Mouse (Mus musculus) stomach, embryonic 14.5 days (tissue): Measurements from ENCODE around the gene Tmc1. TPM values are rescaled to one million over a fixed set of nuclear protein-coding genes. Genes with fewer than 3 reads are reported as not detected.

Source experiments
- ATAC-seq: fragments of 200-750 bp; cut with Nextera tagmentation; 2 replicates; pipeline ENCODE4 v1.8.0; 2017; ENCODE audit warnings: low read depth, moderate TSS enrichment; ENCODE audit not compliant: insufficient number of reproducible peaks, insufficient read depth, low FRiP score
- H3K27ac ChIP-seq: fragments of 300-500 bp; sonication (generic); 2 replicates; pipeline ENCODE4 v1.5.1; 2014; ENCODE audit warnings: mild to moderate bottlenecking, low read length, moderate library complexity, mixed read lengths
- H3K27me3 ChIP-seq: fragments of 300-500 bp; sonication (generic); 2 replicates; pipeline ENCODE4 v1.6.1; 2014; ENCODE audit warnings: low read length, control low read depth, mixed read lengths; ENCODE audit not compliant: control insufficient read depth, insufficient read depth
- H3K36me3 ChIP-seq: fragments of 300-500 bp; sonication (generic); 2 replicates; pipeline ENCODE4 v1.6.1; 2014; ENCODE audit warnings: mild to moderate bottlenecking, control low read depth, low read length, moderate library complexity, mixed read lengths; ENCODE audit not compliant: control insufficient read depth, insufficient read depth
- H3K4me1 ChIP-seq: fragments of 300-500 bp; sonication (generic); 2 replicates; pipeline ENCODE4 v1.6.1; 2014; ENCODE audit warnings: low read length, control low read depth, mixed read lengths; ENCODE audit not compliant: control insufficient read depth, insufficient read depth
- H3K4me2 ChIP-seq: fragments of 300-500 bp; sonication (generic); replicated peaks from 2 replicates; pipeline ENCODE4 v1.6.1; 2014; ENCODE audit warnings: low read depth, low read length, control low read depth
- H3K4me3 ChIP-seq: fragments of 300-500 bp; sonication (generic); 2 replicates; pipeline ENCODE4 v1.5.1; 2014; ENCODE audit warnings: low read depth, low read length, control low read depth
- H3K9ac ChIP-seq: fragments of 300-500 bp; sonication (generic); replicated peaks from 2 replicates; pipeline ENCODE4 v1.6.1; 2014; ENCODE audit warnings: low read depth, mild to moderate bottlenecking, control low read depth, low read length, moderate library complexity, mixed read lengths
- H3K9me3 ChIP-seq: fragments of 300-500 bp; sonication (generic); 2 replicates; pipeline ENCODE4 v1.6.1; 2016; ENCODE audit warnings: low read depth, low read length, control low read depth; ENCODE audit not compliant: control insufficient read depth
- WGBS: fragments of 180-500 bp; shearing (Covaris S2); extraction: QIAGEN DNeasy Blood & Tissue Kit; methylation state at CpG from one replicate; pipeline ENCODE4 v1.1.7; 2014; 5-methylcytosine and 5-hydroxymethylcytosine counted together
- polyA plus RNA-seq: library from polyadenylated mRNA; unstranded; fragments of >200 nt; fragmentation: Nextera tagmentation; extraction: Ambion mirVana; gene quantifications from 2 replicates; pipeline ENCODE4 v1.2.1, GENCODE M21; 2014

Gene Tmc1
- not detected in 2 replicates for polyA plus RNA-seq

GRCm38 (mm10) chr19:20953874-20954273, at the start of gene Tmc1:
TSS of gene Tmc1 (minus strand) at chr19:20954202.
- Histone ChIP-seq H3K27ac (no peak within 1 kb of the TSS), H3K9me3 (no peaks in the 10 kb centered on the region), H3K4me1 (no peaks in the 10 kb centered on the region), H3K4me3 (no peak within 1 kb of the TSS), H3K4me2 (no peak within 1 kb of the TSS), H3K27me3 (no peaks in the 10 kb centered on the region), H3K9ac (no peak within 1 kb of the TSS), H3K36me3 (no peaks in the 10 kb centered on the region)
- no peak for ATAC-seq
- WGBS, result 76% methylated on average over 6 of the region's 6 CpGs

GRCm38 (mm10) chr19:21001552-21001951, 47.5 kb upstream of the Tmc1 start:
- Histone ChIP-seq H3K4me1 (no peaks in the 10 kb centered on the region), H3K9me3 (no peaks in the 10 kb centered on the region), H3K4me2 (no peak overlapping the region)

GRCm38 (mm10) chr19:20979244-20979643, 25.2 kb upstream of the Tmc1 start:
- ATAC-seq, result no peak
- H3K4me1 ChIP-seq, result no peaks in the 10 kb centered on the region
- H3K27me3 ChIP-seq, result no peaks in the 10 kb centered on the region
- H3K27ac ChIP-seq, result no peak overlapping the region
- H3K36me3 ChIP-seq, result no peaks in the 10 kb centered on the region
- H3K9me3 ChIP-seq, result no peaks in the 10 kb centered on the region
- H3K9ac ChIP-seq, result no peak overlapping the region
- no peak overlapping the region for H3K4me3 ChIP-seq
- no peak overlapping the region for H3K4me2 ChIP-seq
- WGBS, result 84% methylated on average over 2 of the region's 2 CpGs

More at GRCm38 (mm10) chr19:21001552-21001951, 47.5 kb upstream of the Tmc1 start:
- Histone ChIP-seq H3K27me3 (no peaks in the 10 kb centered on the region), H3K27ac (no peak overlapping the region), H3K4me3 (no peak overlapping the region), H3K36me3 (no peaks in the 10 kb centered on the region), H3K9ac (no peak overlapping the region)
- no peak for ATAC-seq

- H3K27me3 ChIP-seq, result no peaks in the 10 kb centered on the region
- no peaks in the 10 kb centered on the region for H3K36me3 ChIP-seq
- ATAC-seq, result no peak
- H3K4me3 ChIP-seq, result no peak overlapping the region
- 15% methylated on average over 1 of the region's 1 CpGs for WGBS
- H3K4me2 ChIP-seq, result no peak overlapping the region
- H3K9me3 ChIP-seq, result no peaks in the 10 kb centered on the region
- H3K27ac ChIP-seq, result no peak overlapping the region
- H3K4me1 ChIP-seq, result no peaks in the 10 kb centered on the region
- H3K9ac ChIP-seq, result no peak overlapping the region
Measured at GRCm38 (mm10) chr19:20978148-20978547, 24.1 kb upstream of the Tmc1 start.

- WGBS, result 93% methylated on average over 1 of the region's 1 CpGs
- Histone ChIP-seq H3K27me3 (no peaks in the 10 kb centered on the region), H3K27ac (no peak overlapping the region), H3K9me3 (no peaks in the 10 kb centered on the region), H3K4me1 (no peaks in the 10 kb centered on the region), H3K4me2 (no peak overlapping the region), H3K9ac (no peak overlapping the region), H3K4me3 (no peak overlapping the region), H3K36me3 (no peaks in the 10 kb centered on the region)
- no peak for ATAC-seq
Measured at GRCm38 (mm10) chr19:20971926-20972325, 17.9 kb upstream of the Tmc1 start.

GRCm38 (mm10) chr19:20954815-20955214, 813 bp upstream of the Tmc1 start:
- no peak overlapping the region for H3K4me2 ChIP-seq
- H3K4me1 ChIP-seq, result no peaks in the 10 kb centered on the region
- no peaks in the 10 kb centered on the region for H3K27me3 ChIP-seq
- no peak overlapping the region for H3K27ac ChIP-seq
- H3K9ac ChIP-seq, result no peak overlapping the region
- 83% methylated on average over 5 of the region's 5 CpGs for WGBS
- no peak for ATAC-seq
- no peak overlapping the region for H3K4me3 ChIP-seq
- no peaks in the 10 kb centered on the region for H3K36me3 ChIP-seq
- H3K9me3 ChIP-seq, result no peaks in the 10 kb centered on the region

GRCm38 (mm10) chr19:20944446-20944845, 9.6 kb downstream of the Tmc1 start:
- Histone ChIP-seq H3K9me3 (no peaks in the 10 kb centered on the region), H3K27ac (no peak overlapping the region), H3K4me3 (no peak overlapping the region), H3K27me3 (no peaks in the 10 kb centered on the region), H3K4me2 (no peak overlapping the region), H3K9ac (no peak overlapping the region), H3K36me3 (no peaks in the 10 kb centered on the region), H3K4me1 (no peaks in the 10 kb centered on the region)
- 57% methylated on average over 4 of the region's 4 CpGs for WGBS
- no peak for ATAC-seq

GRCm38 (mm10) chr19:20924282-20924681, 29.7 kb downstream of the Tmc1 start:
- ATAC-seq, result no peak
- no peaks in the 10 kb centered on the region for H3K27me3 ChIP-seq
- no peak overlapping the region for H3K4me2 ChIP-seq
- WGBS, result 46% methylated on average over 7 of the region's 7 CpGs
- no peak overlapping the region for H3K9ac ChIP-seq
- H3K27ac ChIP-seq, result no peak overlapping the region
- no peaks in the 10 kb centered on the region for H3K4me1 ChIP-seq
- H3K36me3 ChIP-seq, result no peaks in the 10 kb centered on the region
- no peaks in the 10 kb centered on the region for H3K9me3 ChIP-seq
- no peak overlapping the region for H3K4me3 ChIP-seq
